Mouse (Mus musculus): ENCODE data around the gene Ntn1. TPM values are rescaled to one million over a fixed set of nuclear protein-coding genes. Genes with fewer than 3 reads are reported as not detected.

Gene Ntn1
- polyA plus RNA-seq, 1 experiment from 2014 or later: 15.7 TPM

DNA sequence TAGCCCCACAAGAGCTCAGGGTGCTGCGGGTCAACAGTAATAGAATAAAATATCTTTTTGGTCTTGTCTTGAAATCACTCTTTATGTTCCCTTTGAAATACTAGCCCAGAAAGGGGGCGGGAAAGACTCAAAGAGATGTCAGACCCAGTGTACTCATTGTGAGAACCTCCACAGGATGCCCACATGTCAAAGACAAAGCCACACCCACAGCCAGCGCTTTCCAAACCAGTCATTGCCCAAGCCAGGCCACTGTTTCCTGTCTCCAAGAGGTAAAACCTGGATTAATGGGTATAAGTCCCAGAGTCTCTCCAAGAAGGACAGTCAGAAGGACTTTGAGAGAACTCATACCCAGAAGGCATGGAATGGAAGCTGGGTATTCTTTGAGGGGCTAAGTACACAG, 60.3 kb downstream of the Ntn1 start:
- Histone ChIP-seq H3K27me3 (ENCODE audit: control insufficient read depth, insufficient read depth, low read length) (no peaks in the 10 kb centered on the region), H3K9me3 (ENCODE audit: control insufficient read depth, low read length) (no peaks in the 10 kb centered on the region), H3K4me1 (ENCODE audit: control insufficient read depth, insufficient read depth, low read length) (peaks cover 7% of the 10 kb centered on the region; the same call in 1 of the 2 replicates), H3K4me2 (ENCODE audit: low read depth, low read length) (no peak overlapping the region), H3K9ac (replicated peaks; ENCODE audit: low read depth, low read length) (no peak overlapping the region), H3K4me3 (ENCODE audit: low read depth, low read length) (no peak overlapping the region), H3K36me3 (ENCODE audit: control insufficient read depth, insufficient read depth, low read length) (no peaks in the 10 kb centered on the region), H3K27ac (ENCODE audit: low read depth, low read length) (no peak overlapping the region)
- WGBS: 80% methylated on average over 3 of the region's 3 CpGs
- no peak for ATAC-seq (ENCODE audit: low read depth)

GRCm38 (mm10) chr11:68339856-68340255, 60.8 kb downstream of the Ntn1 start:
- Histone ChIP-seq H3K36me3 (ENCODE audit: control insufficient read depth, insufficient read depth, low read length) (no peaks in the 10 kb centered on the region), H3K4me1 (ENCODE audit: control insufficient read depth, insufficient read depth, low read length) (peaks cover 7% of the 10 kb centered on the region; the same call in 1 of the 2 replicates), H3K27me3 (ENCODE audit: control insufficient read depth, insufficient read depth, low read length) (no peaks in the 10 kb centered on the region), H3K4me2 (ENCODE audit: low read depth, low read length) (no peak overlapping the region), H3K27ac (ENCODE audit: low read depth, low read length) (no peak overlapping the region), H3K9ac (replicated peaks; ENCODE audit: low read depth, low read length) (no peak overlapping the region), H3K4me3 (ENCODE audit: low read depth, low read length) (no peak overlapping the region), H3K9me3 (ENCODE audit: control insufficient read depth, low read length) (no peaks in the 10 kb centered on the region)
- ATAC-seq (ENCODE audit: low read depth): no peak
- WGBS: 94% methylated on average over 13 of the region's 13 CpGs

DNA sequence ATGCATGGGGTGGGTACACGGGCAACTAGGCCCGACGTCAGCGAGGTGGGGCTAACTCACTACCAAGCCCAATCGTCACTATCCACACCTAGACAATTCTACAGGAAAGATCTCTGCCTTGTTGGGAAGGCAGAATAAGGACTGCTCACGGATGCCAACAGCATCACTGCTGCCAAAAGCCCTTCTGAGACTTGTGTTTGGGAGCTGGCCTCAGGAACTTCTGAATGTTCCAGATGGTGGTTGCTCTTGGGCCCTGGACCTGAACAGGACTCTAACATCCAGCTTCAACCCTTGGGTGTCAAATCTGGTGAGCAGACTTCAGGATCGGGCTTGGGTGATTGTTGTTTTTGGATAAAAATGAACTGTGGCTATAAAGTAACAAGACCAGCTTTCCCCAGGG, 61.3 kb downstream of the Ntn1 start:
- H3K4me2 ChIP-seq (ENCODE audit: low read depth, low read length): no peak overlapping the region
- H3K4me1 ChIP-seq (ENCODE audit: control insufficient read depth, insufficient read depth, low read length): peaks cover 7% of the 10 kb centered on the region; the same call in 1 of the 2 replicates
- no peaks in the 10 kb centered on the region for H3K36me3 ChIP-seq (ENCODE audit: control insufficient read depth, insufficient read depth, low read length)
- no peak overlapping the region for H3K9ac ChIP-seq (replicated peaks; ENCODE audit: low read depth, low read length)
- H3K4me3 ChIP-seq (ENCODE audit: low read depth, low read length): no peak overlapping the region
- no peaks in the 10 kb centered on the region for H3K27me3 ChIP-seq (ENCODE audit: control insufficient read depth, insufficient read depth, low read length)
- no peak for ATAC-seq (ENCODE audit: low read depth)
- H3K27ac ChIP-seq (ENCODE audit: low read depth, low read length): no peak overlapping the region
- H3K9me3 ChIP-seq (ENCODE audit: control insufficient read depth, low read length): no peaks in the 10 kb centered on the region
- 96% methylated on average over 7 of the region's 7 CpGs for WGBS

DNA sequence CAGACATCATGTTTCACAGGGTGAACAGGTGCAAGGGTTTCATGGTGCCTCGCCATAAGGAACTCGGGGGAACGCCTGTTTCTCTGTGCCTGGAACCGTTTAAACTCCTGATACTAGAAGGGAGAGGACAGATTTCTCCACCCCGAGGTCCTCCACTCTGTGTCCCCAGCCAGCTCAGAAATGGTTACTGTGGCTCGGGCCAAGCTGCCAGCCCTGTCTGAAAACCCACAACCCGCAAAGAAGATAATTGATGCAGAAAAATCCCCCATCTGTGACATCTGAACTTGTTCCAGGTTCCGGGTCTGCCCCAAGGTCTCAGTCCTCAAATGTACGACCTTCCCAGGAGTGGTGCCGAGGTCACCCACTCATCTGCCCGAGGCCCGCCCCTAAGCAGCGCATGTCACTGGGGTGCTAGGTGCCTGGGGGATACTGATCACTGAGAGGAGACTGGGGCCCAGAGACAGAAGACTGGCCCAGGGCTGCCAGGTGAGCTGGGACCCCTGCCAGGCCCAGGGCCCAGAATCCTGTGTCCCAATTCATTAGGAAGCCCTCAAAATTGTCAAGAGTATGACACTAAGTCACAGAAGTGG, 68.9 kb downstream of the Ntn1 start:
- H3K36me3 ChIP-seq (ENCODE audit: control insufficient read depth, insufficient read depth, low read length): no peaks in the 10 kb centered on the region
- no peak for ATAC-seq (ENCODE audit: low read depth)
- H3K4me3 ChIP-seq (ENCODE audit: low read depth, low read length): no peak overlapping the region
- no peak overlapping the region for H3K4me2 ChIP-seq (ENCODE audit: low read depth, low read length)
- H3K4me1 ChIP-seq (ENCODE audit: control insufficient read depth, insufficient read depth, low read length): no peaks in the 10 kb centered on the region
- H3K9ac ChIP-seq (replicated peaks; ENCODE audit: low read depth, low read length): no peak overlapping the region
- H3K27me3 ChIP-seq (ENCODE audit: control insufficient read depth, insufficient read depth, low read length): no peaks in the 10 kb centered on the region
- 83% methylated on average over 13 of the region's 13 CpGs for WGBS
- H3K27ac ChIP-seq (ENCODE audit: low read depth, low read length): no peak overlapping the region
- H3K9me3 ChIP-seq (ENCODE audit: control insufficient read depth, low read length): no peaks in the 10 kb centered on the region

DNA sequence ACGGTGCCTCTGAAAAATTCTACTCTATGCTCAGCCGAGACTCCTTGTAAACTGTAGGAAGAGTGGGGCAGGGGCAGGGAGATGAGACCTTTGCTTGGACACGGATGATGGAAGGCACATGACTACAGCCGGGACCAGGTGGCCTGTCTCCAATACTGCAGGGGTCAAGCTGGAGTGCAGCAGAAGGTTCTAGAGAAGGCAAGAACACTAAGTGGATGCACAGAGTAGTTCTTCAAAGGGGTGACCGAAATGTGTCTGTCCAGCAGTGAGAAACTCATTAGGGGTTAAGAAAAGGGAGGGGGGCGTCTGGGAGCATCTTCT, 69.5 kb downstream of the Ntn1 start:
- Histone ChIP-seq H3K27ac (ENCODE audit: low read depth, low read length) (no peak overlapping the region), H3K4me3 (ENCODE audit: low read depth, low read length) (no peak overlapping the region)

GRCm38 (mm10) chr11:68330398-68331116, 70.1 kb downstream of the Ntn1 start:
- Histone ChIP-seq H3K27ac (ENCODE audit: low read depth, low read length) (no peak overlapping the region), H3K9me3 (ENCODE audit: control insufficient read depth, low read length) (no peaks in the 10 kb centered on the region), H3K4me3 (ENCODE audit: low read depth, low read length) (no peak overlapping the region), H3K4me1 (ENCODE audit: control insufficient read depth, insufficient read depth, low read length) (no peaks in the 10 kb centered on the region), H3K9ac (replicated peaks; ENCODE audit: low read depth, low read length) (no peak overlapping the region), H3K27me3 (ENCODE audit: control insufficient read depth, insufficient read depth, low read length) (no peaks in the 10 kb centered on the region), H3K4me2 (ENCODE audit: low read depth, low read length) (no peak overlapping the region), H3K36me3 (ENCODE audit: control insufficient read depth, insufficient read depth, low read length) (no peaks in the 10 kb centered on the region)
- no peak for ATAC-seq (ENCODE audit: low read depth)
- WGBS: 65% methylated on average over 10 of the region's 10 CpGs

More for the DNA sequence above, 69.5 kb downstream of the Ntn1 start:
- no peak overlapping the region for H3K9ac ChIP-seq (replicated peaks; ENCODE audit: low read depth, low read length)
- no peaks in the 10 kb centered on the region for H3K36me3 ChIP-seq (ENCODE audit: control insufficient read depth, insufficient read depth, low read length)
- no peaks in the 10 kb centered on the region for H3K4me1 ChIP-seq (ENCODE audit: control insufficient read depth, insufficient read depth, low read length)
- no peaks in the 10 kb centered on the region for H3K9me3 ChIP-seq (ENCODE audit: control insufficient read depth, low read length)
- H3K4me2 ChIP-seq (ENCODE audit: low read depth, low read length): no peak overlapping the region
- ATAC-seq (ENCODE audit: low read depth): no peak
- 72% methylated on average over 6 of the region's 6 CpGs for WGBS
- H3K27me3 ChIP-seq (ENCODE audit: control insufficient read depth, insufficient read depth, low read length): no peaks in the 10 kb centered on the region

DNA sequence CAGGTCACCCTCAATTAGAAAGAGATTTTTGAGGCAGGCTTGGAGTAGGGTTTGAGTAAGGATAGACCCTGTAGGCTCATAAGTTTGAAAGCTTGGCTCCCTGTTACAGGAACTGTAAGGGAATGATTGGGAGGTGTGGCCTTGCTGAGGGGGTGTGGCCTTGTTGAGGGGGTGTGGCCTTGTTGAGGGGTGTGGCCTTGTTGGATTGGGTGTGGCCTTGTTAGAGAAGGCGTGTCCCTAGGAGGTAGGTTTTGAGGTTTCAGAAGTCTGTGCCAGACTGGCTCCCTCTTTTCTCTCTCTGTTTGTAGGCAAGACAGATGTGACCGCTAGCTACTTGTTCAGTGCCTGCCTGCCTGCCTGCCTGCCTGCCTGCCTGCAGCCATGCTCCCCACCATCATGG, 75.8 kb downstream of the Ntn1 start:
- Histone ChIP-seq H3K4me2 (ENCODE audit: low read depth, low read length) (no peak overlapping the region), H3K9me3 (ENCODE audit: control insufficient read depth, low read length) (no peaks in the 10 kb centered on the region), H3K27ac (ENCODE audit: low read depth, low read length) (no peak overlapping the region), H3K4me1 (ENCODE audit: control insufficient read depth, insufficient read depth, low read length) (no peaks in the 10 kb centered on the region), H3K4me3 (ENCODE audit: low read depth, low read length) (no peak overlapping the region), H3K27me3 (ENCODE audit: control insufficient read depth, insufficient read depth, low read length) (no peaks in the 10 kb centered on the region), H3K9ac (replicated peaks; ENCODE audit: low read depth, low read length) (no peak overlapping the region), H3K36me3 (ENCODE audit: control insufficient read depth, insufficient read depth, low read length) (no peaks in the 10 kb centered on the region)
- 92% methylated on average over 2 of the region's 2 CpGs for WGBS
- no peak for ATAC-seq (ENCODE audit: low read depth)

DNA sequence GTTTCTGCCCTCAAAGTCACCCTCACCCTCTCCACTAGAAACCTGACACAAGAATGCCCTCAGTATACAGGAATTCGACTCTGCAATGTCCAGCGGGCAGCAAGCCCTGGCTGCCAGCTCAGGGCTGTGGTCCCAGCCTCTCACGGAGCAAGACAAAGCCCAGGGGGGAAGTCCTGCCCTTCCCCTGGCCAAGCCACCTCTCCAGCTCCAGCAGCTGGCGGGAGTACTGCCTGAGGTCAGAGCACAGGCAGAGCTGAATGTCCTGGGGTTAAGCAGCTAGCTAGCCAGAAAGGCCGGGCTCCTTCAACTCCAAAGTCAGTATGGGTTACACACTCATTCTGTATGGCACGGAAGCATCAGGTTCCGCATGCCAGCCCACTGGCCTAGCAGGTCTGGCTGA, 79.2 kb downstream of the Ntn1 start:
- no peak overlapping the region for H3K4me2 ChIP-seq (ENCODE audit: low read depth, low read length)
- H3K27me3 ChIP-seq (ENCODE audit: control insufficient read depth, insufficient read depth, low read length): no peaks in the 10 kb centered on the region
- no peaks in the 10 kb centered on the region for H3K4me1 ChIP-seq (ENCODE audit: control insufficient read depth, insufficient read depth, low read length)

GRCm38 (mm10) chr11:68315551-68316130, 85.0 kb downstream of the Ntn1 start:
- H3K4me3 ChIP-seq (ENCODE audit: low read depth, low read length): no peak overlapping the region
- peaks cover 7% of the 10 kb centered on the region; the same call in 1 of the 2 replicates for H3K4me1 ChIP-seq (ENCODE audit: control insufficient read depth, insufficient read depth, low read length)
- no peak overlapping the region for H3K9ac ChIP-seq (replicated peaks; ENCODE audit: low read depth, low read length)
- ATAC-seq (ENCODE audit: low read depth): no peak
- no peaks in the 10 kb centered on the region for H3K9me3 ChIP-seq (ENCODE audit: control insufficient read depth, low read length)
- H3K27me3 ChIP-seq (ENCODE audit: control insufficient read depth, insufficient read depth, low read length): no peaks in the 10 kb centered on the region
- no peaks in the 10 kb centered on the region for H3K36me3 ChIP-seq (ENCODE audit: control insufficient read depth, insufficient read depth, low read length)
- WGBS: 76% methylated on average over 11 of the region's 11 CpGs
- H3K4me2 ChIP-seq (ENCODE audit: low read depth, low read length): no peak overlapping the region
- no peak overlapping the region for H3K27ac ChIP-seq (ENCODE audit: low read depth, low read length)

More for the DNA sequence above, 79.2 kb downstream of the Ntn1 start:
- 83% methylated on average over 7 of the region's 7 CpGs for WGBS
- ATAC-seq (ENCODE audit: low read depth): no peak
- H3K4me3 ChIP-seq (ENCODE audit: low read depth, low read length): no peak overlapping the region
- H3K36me3 ChIP-seq (ENCODE audit: control insufficient read depth, insufficient read depth, low read length): no peaks in the 10 kb centered on the region
- H3K9me3 ChIP-seq (ENCODE audit: control insufficient read depth, low read length): no peaks in the 10 kb centered on the region
- H3K27ac ChIP-seq (ENCODE audit: low read depth, low read length): no peak overlapping the region
- H3K9ac ChIP-seq (replicated peaks; ENCODE audit: low read depth, low read length): no peak overlapping the region
